Mouse (Mus musculus): ENCODE data around the gene Itpr2. TPM values are rescaled to one million over a fixed set of nuclear protein-coding genes. Genes with fewer than 3 reads are reported as not detected.

Gene Itpr2
- polyA plus RNA-seq, 1 experiment from 2014 or later = 6.3 TPM

GRCm38 (mm10) chr6:146140171-146140570, 361.9 kb downstream of the Itpr2 start:
- Histone ChIP-seq H3K9ac (ENCODE audit: low read depth, low read length) (no peak overlapping the region), H3K4me3 (ENCODE audit: low read depth, low read length) (no peak overlapping the region), H3K27me3 (replicated peaks; ENCODE audit: control insufficient read depth, insufficient read depth, low read length) (no peaks in the 10 kb centered on the region), H3K4me2 (replicated peaks; ENCODE audit: low read depth) (no peak overlapping the region), H3K9me3 (ENCODE audit: control insufficient read depth) (no peaks in the 10 kb centered on the region), H3K27ac (ENCODE audit: low read depth, low read length) (no peak overlapping the region), H3K36me3 (ENCODE audit: control insufficient read depth, insufficient read depth) (no peaks in the 10 kb centered on the region), H3K4me1 (replicated peaks; ENCODE audit: control insufficient read depth, insufficient read depth, low read length) (no peaks in the 10 kb centered on the region)
- 90% methylated on average over 6 of the region's 6 CpGs for WGBS
- ATAC-seq = no peak
- TF ChIP-seq CTCF (IDR thresholded peaks at IDR 0.05; ENCODE audit: low read depth) = no peak

DNA sequence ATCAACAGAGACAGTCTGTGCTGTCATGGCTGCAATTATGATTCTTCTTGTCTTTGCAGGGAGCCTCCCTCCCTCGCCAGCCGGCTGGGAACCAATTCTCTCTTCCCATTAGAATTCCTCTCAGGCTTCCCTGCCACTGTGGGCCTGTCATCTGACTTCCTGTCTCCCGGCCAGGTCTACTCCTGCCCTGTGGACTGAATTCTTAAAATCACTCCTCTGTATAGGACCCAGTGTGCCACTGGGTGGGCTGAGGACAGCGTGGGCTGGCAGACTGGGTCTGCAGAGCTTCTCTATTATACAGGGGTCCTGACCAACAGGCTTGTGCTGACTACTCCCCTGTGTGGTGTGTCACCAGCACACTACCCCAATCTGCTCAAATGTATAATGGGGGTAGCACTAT, 365.4 kb downstream of the Itpr2 start:
- H3K36me3 ChIP-seq (ENCODE audit: control insufficient read depth, insufficient read depth) = no peaks in the 10 kb centered on the region
- H3K9ac ChIP-seq (ENCODE audit: low read depth, low read length) = no peak overlapping the region
- WGBS = 64% methylated on average over 4 of the region's 4 CpGs
- no peak overlapping the region for H3K27ac ChIP-seq (ENCODE audit: low read depth, low read length)
- H3K9me3 ChIP-seq (ENCODE audit: control insufficient read depth) = no peaks in the 10 kb centered on the region
- no peak overlapping the region for H3K4me2 ChIP-seq (replicated peaks; ENCODE audit: low read depth)
- H3K4me3 ChIP-seq (ENCODE audit: low read depth, low read length) = no peak overlapping the region
- H3K4me1 ChIP-seq (replicated peaks; ENCODE audit: control insufficient read depth, insufficient read depth, low read length) = no peaks in the 10 kb centered on the region
- ATAC-seq = no peak
- H3K27me3 ChIP-seq (replicated peaks; ENCODE audit: control insufficient read depth, insufficient read depth, low read length) = no peaks in the 10 kb centered on the region
- TF ChIP-seq CTCF (IDR thresholded peaks at IDR 0.05; ENCODE audit: low read depth) = no peak

DNA sequence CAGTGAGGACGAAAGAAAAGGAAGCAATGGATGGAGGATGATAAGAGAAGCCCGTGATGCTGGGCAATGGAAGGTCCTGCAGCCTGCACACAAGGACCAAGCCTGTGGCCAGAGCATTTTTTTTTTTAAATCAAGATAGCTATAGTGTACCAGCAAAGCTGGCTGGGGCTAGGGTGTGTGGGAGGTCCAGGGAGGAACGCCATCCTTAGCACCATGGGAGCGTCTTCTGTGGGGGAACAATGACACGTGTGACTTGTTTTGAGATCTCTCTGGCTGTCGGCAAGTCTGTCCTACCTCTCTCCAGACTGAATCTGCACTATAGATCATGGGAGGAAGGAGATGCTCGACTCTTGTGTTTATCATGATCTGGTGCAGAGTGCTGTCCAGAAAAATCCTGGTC, 365.8 kb downstream of the Itpr2 start:
- WGBS = 53% methylated on average over 7 of the region's 7 CpGs
- no peak for TF ChIP-seq CTCF (IDR thresholded peaks at IDR 0.05; ENCODE audit: low read depth)
- H3K36me3 ChIP-seq (ENCODE audit: control insufficient read depth, insufficient read depth) = no peaks in the 10 kb centered on the region
- no peak overlapping the region for H3K27ac ChIP-seq (ENCODE audit: low read depth, low read length)
- no peaks in the 10 kb centered on the region for H3K9me3 ChIP-seq (ENCODE audit: control insufficient read depth)
- H3K4me3 ChIP-seq (ENCODE audit: low read depth, low read length) = no peak overlapping the region
- no peak overlapping the region for H3K9ac ChIP-seq (ENCODE audit: low read depth, low read length)
- no peaks in the 10 kb centered on the region for H3K4me1 ChIP-seq (replicated peaks; ENCODE audit: control insufficient read depth, insufficient read depth, low read length)
- no peak overlapping the region for H3K4me2 ChIP-seq (replicated peaks; ENCODE audit: low read depth)
- ATAC-seq = no peak
- no peaks in the 10 kb centered on the region for H3K27me3 ChIP-seq (replicated peaks; ENCODE audit: control insufficient read depth, insufficient read depth, low read length)

DNA sequence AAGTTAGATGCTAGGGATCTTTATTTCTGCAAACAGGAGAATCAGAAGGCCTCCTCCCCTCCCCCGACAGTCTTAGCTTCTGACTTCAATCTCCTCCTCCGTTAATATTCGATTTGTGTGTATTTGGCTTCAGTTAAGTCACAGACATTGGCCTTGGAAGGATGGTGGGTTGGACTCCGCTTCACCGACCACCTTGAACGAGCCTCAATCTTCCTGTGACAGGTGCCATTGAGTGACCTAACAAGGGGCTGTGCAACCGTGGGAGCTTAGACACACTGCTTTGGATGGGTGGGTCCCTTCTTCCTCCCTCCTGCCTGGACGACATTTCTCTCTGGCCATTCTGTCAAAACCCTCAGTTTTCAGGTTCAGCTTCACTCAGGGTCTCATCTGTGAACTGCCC, 366.7 kb downstream of the Itpr2 start:
- no peak overlapping the region for H3K9ac ChIP-seq (ENCODE audit: low read depth, low read length)
- H3K36me3 ChIP-seq (ENCODE audit: control insufficient read depth, insufficient read depth) = no peaks in the 10 kb centered on the region
- no peak overlapping the region for H3K27ac ChIP-seq (ENCODE audit: low read depth, low read length)
- no peak for ATAC-seq
- WGBS = 78% methylated on average over 8 of the region's 8 CpGs
- no peaks in the 10 kb centered on the region for H3K4me1 ChIP-seq (replicated peaks; ENCODE audit: control insufficient read depth, insufficient read depth, low read length)
- H3K4me2 ChIP-seq (replicated peaks; ENCODE audit: low read depth) = no peak overlapping the region
- TF ChIP-seq CTCF (IDR thresholded peaks at IDR 0.05; ENCODE audit: low read depth) = no peak
- no peaks in the 10 kb centered on the region for H3K27me3 ChIP-seq (replicated peaks; ENCODE audit: control insufficient read depth, insufficient read depth, low read length)
- no peak overlapping the region for H3K4me3 ChIP-seq (ENCODE audit: low read depth, low read length)
- H3K9me3 ChIP-seq (ENCODE audit: control insufficient read depth) = no peaks in the 10 kb centered on the region

GRCm38 (mm10) chr6:146133921-146134320, 368.1 kb downstream of the Itpr2 start:
- H3K4me2 ChIP-seq (replicated peaks; ENCODE audit: low read depth) = no peak overlapping the region
- H3K9ac ChIP-seq (ENCODE audit: low read depth, low read length) = no peak overlapping the region
- WGBS = 75% methylated on average over 8 of the region's 8 CpGs
- ATAC-seq = no peak
- H3K27me3 ChIP-seq (replicated peaks; ENCODE audit: control insufficient read depth, insufficient read depth, low read length) = no peaks in the 10 kb centered on the region
- no peaks in the 10 kb centered on the region; the same call in 1 of the 2 replicates for H3K36me3 ChIP-seq (ENCODE audit: control insufficient read depth, insufficient read depth)
- H3K9me3 ChIP-seq (ENCODE audit: control insufficient read depth) = no peaks in the 10 kb centered on the region
- H3K27ac ChIP-seq (ENCODE audit: low read depth, low read length) = no peak overlapping the region
- TF ChIP-seq CTCF (IDR thresholded peaks at IDR 0.05; ENCODE audit: low read depth) = no peak
- H3K4me3 ChIP-seq (ENCODE audit: low read depth, low read length) = no peak overlapping the region
- H3K4me1 ChIP-seq (replicated peaks; ENCODE audit: control insufficient read depth, insufficient read depth, low read length) = no peaks in the 10 kb centered on the region

DNA sequence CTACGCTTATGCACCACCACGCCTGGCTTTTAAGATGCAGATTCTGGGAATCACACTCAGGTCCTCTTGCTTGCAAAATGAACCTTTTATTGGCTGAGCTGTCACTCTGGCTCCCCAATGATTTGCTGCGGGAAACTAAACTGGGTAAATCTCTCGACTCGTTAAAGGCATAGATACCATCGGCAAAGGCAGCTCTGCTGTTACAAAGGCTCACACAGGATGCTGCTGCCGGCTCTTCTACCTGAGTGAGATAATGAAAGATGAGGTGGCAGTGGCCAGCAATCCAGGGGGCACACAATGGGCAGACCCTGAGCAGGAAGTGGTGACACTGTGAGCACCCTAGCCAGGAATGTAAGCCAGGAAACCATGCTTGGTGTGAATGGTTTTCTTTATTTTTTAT, 373.0 kb downstream of the Itpr2 start:
- Histone ChIP-seq H3K36me3 (ENCODE audit: control insufficient read depth, insufficient read depth) (no peaks in the 10 kb centered on the region; the same call in 1 of the 2 replicates), H3K4me3 (ENCODE audit: low read depth, low read length) (no peak overlapping the region), H3K27ac (ENCODE audit: low read depth, low read length) (no peak overlapping the region), H3K9me3 (ENCODE audit: control insufficient read depth) (no peaks in the 10 kb centered on the region), H3K27me3 (replicated peaks; ENCODE audit: control insufficient read depth, insufficient read depth, low read length) (no peaks in the 10 kb centered on the region), H3K4me1 (replicated peaks; ENCODE audit: control insufficient read depth, insufficient read depth, low read length) (no peaks in the 10 kb centered on the region), H3K4me2 (replicated peaks; ENCODE audit: low read depth) (no peak overlapping the region), H3K9ac (ENCODE audit: low read depth, low read length) (no peak overlapping the region)
- 86% methylated on average over 7 of the region's 7 CpGs for WGBS
- ATAC-seq = no peak
- TF ChIP-seq CTCF (IDR thresholded peaks at IDR 0.05; ENCODE audit: low read depth) = no peak

Measured in intestine, postnatal 0 days (tissue).